Mouse (Mus musculus) ES-E14 (cell line): Measurements from ENCODE around the gene Fam120c. TPM values are rescaled to one million over a fixed set of nuclear protein-coding genes. Genes with fewer than 3 reads are reported as not detected.
A peak's percentile ranks its signal among the peaks of the same experiment; 100 is the strongest.

Source experiments
- DNase-seq: peaks from one replicate; pipeline ENCODE4 v3.0.0-alpha.2; 2013; ENCODE audit warnings: low read depth, low spot score
- H3K27ac ChIP-seq: 2 replicates; pipeline ENCODE4 v1.5.1; 2012; ENCODE audit warnings: low read depth, mild to moderate bottlenecking, low read length, moderate library complexity, mixed read lengths; ENCODE audit not compliant: poor library complexity, insufficient read depth, severe bottlenecking
- H3K36me3 ChIP-seq: 2 replicates; pipeline ENCODE4 v1.6.1; 2012; ENCODE audit warnings: mild to moderate bottlenecking, low read length, moderate library complexity, mixed read lengths; ENCODE audit not compliant: control insufficient read depth, poor library complexity, insufficient read depth, severe bottlenecking
- H3K4me1 ChIP-seq, 2 experiments: fragments of 150-350 bp in 1 of 2; sonication (generic) in 1 of 2; 2 replicates each; pipeline ENCODE4 v1.6.1; 2012; ENCODE audit warnings: low read length in 2 of 2, mild to moderate bottlenecking in 1 of 2, mixed read lengths in 1 of 2; ENCODE audit not compliant: control insufficient read depth in 2 of 2, insufficient read depth in 2 of 2, poor library complexity in 1 of 2
- H3K4me3 ChIP-seq, 2 experiments: fragments of 150-350 bp in 1 of 2; sonication (generic) in 1 of 2; 2 replicates each; pipeline ENCODE4 v1.5.1; 2012; ENCODE audit warnings: low read length in 2 of 2, low read depth in 1 of 2, mild to moderate bottlenecking in 1 of 2, mixed read lengths in 1 of 2; ENCODE audit not compliant: insufficient read depth in 1 of 2, poor library complexity in 1 of 2, severe bottlenecking in 1 of 2
- H3K9ac ChIP-seq: 2 replicates; pipeline ENCODE4 v1.6.1; 2012; ENCODE audit warnings: low read depth, mild to moderate bottlenecking, low read length, mixed read lengths; ENCODE audit not compliant: poor library complexity, insufficient read depth, severe bottlenecking
- H3K9me3 ChIP-seq: fragments of 150-350 bp; sonication (generic); 2 replicates; pipeline ENCODE4 v1.6.1; 2012; ENCODE audit warnings: low read depth, mild to moderate bottlenecking, low read length; ENCODE audit not compliant: control insufficient read depth, insufficient read depth
- CHD2 ChIP-seq: IDR thresholded peaks from 2 replicates; pipeline ENCODE4 v1.6.1; 2014; ENCODE audit warnings: mild to moderate bottlenecking, low read depth, low read length, inconsistent platforms
- HCFC1 ChIP-seq: IDR thresholded peaks from 2 replicates; pipeline ENCODE4 v1.6.1; 2012; ENCODE audit warnings: low read length, inconsistent platforms, borderline replicate concordance; ENCODE audit not compliant: insufficient read depth
- MAFK ChIP-seq: IDR thresholded peaks from 2 replicates; pipeline ENCODE4 v1.6.1; 2014; ENCODE audit warnings: mild to moderate bottlenecking, low read depth, low read length, inconsistent platforms; ENCODE audit not compliant: insufficient read depth
- ZC3H11A ChIP-seq: IDR thresholded peaks from 2 replicates; pipeline ENCODE4 v1.6.1; 2012; ENCODE audit warnings: low read depth, mild to moderate bottlenecking, inconsistent platforms, low read length, borderline replicate concordance
- ZNF384 ChIP-seq: IDR thresholded peaks from 2 replicates; pipeline ENCODE4 v1.6.1; 2012; ENCODE audit warnings: low read depth, low read length, inconsistent platforms
- in situ Hi-C, 2 experiments: fragments of 600-800 bp; cut with MboI; formaldehyde crosslinking; loops; one replicate each; pipeline ENCODE4 v1.15.1; 2025; ENCODE audit warnings: low sequenced_read_pairs in 2 of 2, inconsistent platforms in 1 of 2; ENCODE audit not compliant: unreplicated experiment in 2 of 2
- total RNA-seq: library from RNA; depleted of rRNA; stranded (reverse); fragments of 300-350 nt; gene quantifications from 2 replicates; pipeline ENCODE4 v1.2.3, GENCODE M21; 2012; rRNA removed

Fam120c gene
- total RNA-seq, 1 experiment, result 2.0 TPM

DNA sequence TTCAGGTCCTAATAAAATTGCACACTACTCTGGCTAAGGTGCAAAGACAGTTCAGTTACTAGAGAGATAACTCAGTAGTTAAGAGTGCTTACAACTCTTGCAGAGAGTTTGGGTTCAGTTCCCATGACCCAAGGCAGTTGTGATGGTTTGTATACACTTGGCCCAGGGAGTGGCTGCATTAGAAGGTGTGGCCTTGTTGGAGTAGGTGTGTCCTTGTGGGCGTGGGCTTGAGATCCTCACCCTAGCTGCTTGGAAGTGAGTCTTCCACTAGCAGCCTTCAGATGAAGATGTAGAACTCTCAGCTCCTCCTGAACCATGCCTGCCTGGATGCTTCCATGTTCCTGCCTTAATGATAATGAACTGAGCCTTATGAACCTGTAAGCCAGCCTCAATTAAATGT is 174.2 kb downstream of the Fam120c start:
- in situ Hi-C loops, result no loop called here
- no peaks in the 10 kb centered on the region for H3K9me3 ChIP-seq
- TF ChIP-seq MAFK, result no peak
- no peak for TF ChIP-seq ZNF384
- TF ChIP-seq CHD2, result no peak
- TF ChIP-seq HCFC1, result no peak
- TF ChIP-seq ZC3H11A, result no peak

DNA sequence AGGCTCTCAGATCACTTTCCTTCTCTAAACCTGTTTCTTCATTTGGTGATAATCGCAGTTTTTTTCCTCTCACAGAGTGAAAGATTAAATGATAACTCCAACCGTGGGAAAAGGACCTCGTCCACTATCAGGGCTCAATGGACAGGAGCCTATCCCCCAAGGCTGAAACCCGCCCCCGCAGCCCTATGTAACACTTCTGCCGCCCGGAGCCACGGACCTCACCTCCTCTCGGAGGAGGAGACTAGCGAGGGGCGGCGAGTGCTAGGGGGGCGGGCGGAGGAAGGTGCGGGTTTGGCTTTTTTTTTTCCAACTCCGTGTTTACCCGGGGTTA is 176.1 kb downstream of the Fam120c start:
- H3K36me3 ChIP-seq, result no peaks in the 10 kb centered on the region
- H3K9ac ChIP-seq, result peak overlapping the region; percentile 88
- peaks cover 0 to 2% of the 10 kb centered on the region in 2 experiments; a peak in 2 of 4 replicates for H3K4me1 ChIP-seq
- H3K4me3 ChIP-seq, result peak overlapping the region; percentile 92 to 96
- peak overlapping the region; percentile 88 for H3K27ac ChIP-seq
- DNase-seq, result no peak
- no peaks in the 10 kb centered on the region for H3K9me3 ChIP-seq
- in situ Hi-C loops, result no loop called here
- TF ChIP-seq MAFK (no peak), HCFC1 (no peak), ZC3H11A (no peak), CHD2 (no peak), ZNF384 (no peak)

More for the DNA sequence above, 174.2 kb downstream of the Fam120c start:
- no peak overlapping the region for H3K27ac ChIP-seq
- H3K4me1 ChIP-seq, result peaks cover 0 to 2% of the 10 kb centered on the region in 2 experiments; a peak in 2 of 4 replicates
- H3K36me3 ChIP-seq, result no peaks in the 10 kb centered on the region
- H3K9ac ChIP-seq, result no peak overlapping the region
- no peak overlapping the region for H3K4me3 ChIP-seq
- no peak for DNase-seq

DNA sequence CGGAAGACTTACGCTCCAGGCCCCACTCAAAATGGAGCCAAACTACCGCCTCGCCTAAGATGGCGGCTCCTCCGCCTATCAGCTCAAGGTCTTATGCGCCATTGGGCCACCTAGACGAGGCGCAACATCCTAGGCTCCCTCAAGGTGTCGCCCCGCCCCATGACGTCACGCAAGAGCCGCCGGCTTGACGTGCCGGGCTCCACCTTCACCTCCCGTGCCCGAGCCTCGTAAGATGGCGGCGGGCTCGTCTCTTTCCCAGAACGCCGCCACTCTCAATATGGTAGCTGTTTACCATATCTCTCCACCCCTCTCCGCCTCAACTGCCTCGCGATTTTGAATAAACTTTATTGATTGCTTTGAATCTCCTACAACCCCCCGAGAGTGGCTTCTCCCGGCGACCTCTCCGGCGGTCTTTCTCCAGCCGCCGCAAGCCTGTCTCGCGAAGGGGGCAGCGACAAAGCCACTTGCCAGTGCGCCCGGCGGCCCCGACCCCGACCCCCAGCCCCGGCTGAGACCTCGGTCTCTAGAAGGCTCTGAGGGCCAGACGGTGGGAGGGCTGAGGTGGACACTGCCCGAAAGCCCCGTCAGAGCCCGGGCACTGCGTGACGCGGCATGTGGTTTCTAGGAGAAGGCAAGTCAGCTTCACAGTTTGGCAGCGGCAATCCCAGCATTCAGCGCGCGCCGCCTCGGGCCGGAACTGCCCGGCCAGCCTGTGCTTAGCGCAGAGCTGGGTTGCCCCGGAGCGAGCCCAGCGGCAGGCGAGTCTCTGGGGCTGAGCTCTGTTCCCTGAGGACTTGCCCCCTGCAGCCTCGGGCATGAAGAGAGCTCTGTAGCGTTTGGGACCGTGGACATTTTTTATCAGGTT is 176.7 kb downstream of the Fam120c start, which contains the start of gene Phf8:
Phf8 (plus strand) TSS at position 215 of the 865 bp plus-strand sequence.
- H3K9ac ChIP-seq, result peak within 1 kb of the TSS; percentile 91
- peak; percentile 83 for DNase-seq
- no peaks in the 10 kb centered on the region for H3K36me3 ChIP-seq
- TF ChIP-seq ZC3H11A (peak; percentile 58; the same call in 1 of the 2 replicates), ZNF384 (no peak), MAFK (no peak)
- in situ Hi-C loops, result no loop called here
- H3K4me1 ChIP-seq, result peaks cover 0 to 2% of the 10 kb centered on the region in 2 experiments; a peak in 2 of 4 replicates
- H3K27ac ChIP-seq, result peak within 1 kb of the TSS; percentile 96
- no peaks in the 10 kb centered on the region for H3K9me3 ChIP-seq
- peak within 1 kb of the TSS; percentile 92 to 96 for H3K4me3 ChIP-seq

Other genes with a start within 250 kb of the Fam120c start
- 15.6 and 17.1 TPM in 2 replicates for gene Tsr2, start 247.6 kb upstream of the Fam120c start, total RNA-seq
- gene Wnk3, start 146.1 kb upstream of the Fam120c start, total RNA-seq, result 24.9 and 31.9 TPM in 2 replicates
- 12.9 and 13.3 TPM in 2 replicates for gene Phf8, start 176.5 kb downstream of the Fam120c start, total RNA-seq